Mouse (Mus musculus) adrenal gland, postnatal 0 days (tissue): Measurements from ENCODE around the gene Pctp. TPM values are rescaled to one million over a fixed set of nuclear protein-coding genes. Genes with fewer than 3 reads are reported as not detected.

Experiments
- polyA plus RNA-seq: library from polyadenylated mRNA; unstranded; fragments of >200 nt; fragmentation: Nextera tagmentation; extraction: Ambion mirVana; gene quantifications from 2 replicates; pipeline ENCODE4 v1.2.1, GENCODE M21; 2015

The Pctp gene
- polyA plus RNA-seq = 6.2 and 6.7 TPM in 2 replicates

GRCm38 (mm10) chr11:90002231-90002986 lies at the start of gene Pctp:
TSS of gene Pctp (minus strand) at chr11:90002894.

GRCm38 (mm10) chr11:90029841-90030398 lies 27.2 kb upstream of the Pctp start, which contains the start of gene Tmem100:
TSS of gene Tmem100 (plus strand) at chr11:90030348.

Other genes starting within 250 kb of the Pctp start
- 0.58 and 0.61 TPM in 2 replicates for gene Ankfn1, start 225.2 kb downstream of the Pctp start, polyA plus RNA-seq
- 11.7 and 18.9 TPM in 2 replicates for gene Tmem100, start 27.5 kb upstream of the Pctp start, polyA plus RNA-seq
- gene Gm45716, start 184.8 kb upstream of the Pctp start, polyA plus RNA-seq = 11.2 and 13.2 TPM in 2 replicates
- gene Mmd, start 246.6 kb upstream of the Pctp start, polyA plus RNA-seq = 27.8 and 34.2 TPM in 2 replicates